Mouse (Mus musculus) midbrain, postnatal 0 days (tissue): ENCODE measurements around the gene 4930595D18Rik. TPM values are rescaled to one million over a fixed set of nuclear protein-coding genes. Genes with fewer than 3 reads are reported as not detected.

ENCODE experiments used
- ATAC-seq: fragments of 200-750 bp; cut with Nextera tagmentation; 2 replicates; pipeline ENCODE4 v1.8.0; 2017; ENCODE audit warnings: moderate number of reproducible peaks, mild to moderate bottlenecking, moderate TSS enrichment, moderate library complexity; ENCODE audit not compliant: low FRiP score
- DNase-seq: peaks from one replicate; pipeline ENCODE4 v3.0.0-alpha.2; 2015; ENCODE audit warnings: low spot score
- H3K27ac ChIP-seq: fragments of 300-500 bp; sonication (generic); 2 replicates; pipeline ENCODE4 v1.5.1; 2014; ENCODE audit warnings: low read depth, mild to moderate bottlenecking, low read length, mixed read lengths
- H3K27me3 ChIP-seq: fragments of 300-500 bp; sonication (generic); 2 replicates; pipeline ENCODE4 v1.6.1; 2014; ENCODE audit warnings: low read length, control low read depth, mixed read lengths; ENCODE audit not compliant: insufficient read depth
- H3K36me3 ChIP-seq: fragments of 300-500 bp; sonication (generic); 2 replicates; pipeline ENCODE4 v1.6.1; 2014; ENCODE audit warnings: low read length, control low read depth, mixed read lengths; ENCODE audit not compliant: insufficient read depth
- H3K4me1 ChIP-seq: fragments of 300-500 bp; sonication (generic); 2 replicates; pipeline ENCODE4 v1.6.1; 2014; ENCODE audit warnings: mild to moderate bottlenecking, control low read depth, antibody characterized with exemption, low read length, mixed read lengths; ENCODE audit not compliant: insufficient read depth
- H3K4me2 ChIP-seq: fragments of 300-500 bp; sonication (generic); 2 replicates; pipeline ENCODE4 v1.6.1; 2014; ENCODE audit warnings: low read depth, mild to moderate bottlenecking, low read length, mixed read lengths; ENCODE audit not compliant: poor library complexity, severe bottlenecking
- H3K4me3 ChIP-seq: fragments of 300-500 bp; sonication (generic); 2 replicates; pipeline ENCODE4 v1.5.1; 2014; ENCODE audit warnings: low read depth, mild to moderate bottlenecking, low read length, moderate library complexity
- H3K9ac ChIP-seq: fragments of 300-500 bp; sonication (generic); replicated peaks from 2 replicates; pipeline ENCODE4 v1.6.1; 2014; ENCODE audit warnings: mild to moderate bottlenecking, low read length, moderate library complexity, mixed read lengths; ENCODE audit not compliant: poor library complexity, severe bottlenecking
- H3K9me3 ChIP-seq: fragments of 300-500 bp; sonication (generic); 2 replicates; pipeline ENCODE4 v1.6.1; 2016; ENCODE audit warnings: low read length, control low read depth
- CTCF ChIP-seq: IDR thresholded peaks from 2 replicates; pipeline ENCODE4 v1.5.1; 2016; ENCODE audit warnings: antibody characterized with exemption, mild to moderate bottlenecking
- WGBS: fragments of 180-500 bp; shearing (Covaris S2); extraction: QIAGEN DNeasy Blood & Tissue Kit; methylation state at CpG from one replicate; pipeline ENCODE4 v1.1.7; 2014; 5-methylcytosine and 5-hydroxymethylcytosine counted together
- polyA plus RNA-seq: library from polyadenylated mRNA; unstranded; fragments of >200 nt; fragmentation: Nextera tagmentation; extraction: Ambion mirVana; gene quantifications from 2 replicates; pipeline ENCODE4 v1.2.1, GENCODE M21; 2015
- total RNA-seq: library from RNA; depleted of rRNA; stranded (reverse); fragments of >200 nt; gene quantifications from 2 replicates; pipeline ENCODE4 v1.2.3, GENCODE M21; 2014

Gene 4930595D18Rik
- total and polyA plus RNA-seq, 2 experiments from 2014 or later, result 0.20 TPM; not detected in 1

DNA sequence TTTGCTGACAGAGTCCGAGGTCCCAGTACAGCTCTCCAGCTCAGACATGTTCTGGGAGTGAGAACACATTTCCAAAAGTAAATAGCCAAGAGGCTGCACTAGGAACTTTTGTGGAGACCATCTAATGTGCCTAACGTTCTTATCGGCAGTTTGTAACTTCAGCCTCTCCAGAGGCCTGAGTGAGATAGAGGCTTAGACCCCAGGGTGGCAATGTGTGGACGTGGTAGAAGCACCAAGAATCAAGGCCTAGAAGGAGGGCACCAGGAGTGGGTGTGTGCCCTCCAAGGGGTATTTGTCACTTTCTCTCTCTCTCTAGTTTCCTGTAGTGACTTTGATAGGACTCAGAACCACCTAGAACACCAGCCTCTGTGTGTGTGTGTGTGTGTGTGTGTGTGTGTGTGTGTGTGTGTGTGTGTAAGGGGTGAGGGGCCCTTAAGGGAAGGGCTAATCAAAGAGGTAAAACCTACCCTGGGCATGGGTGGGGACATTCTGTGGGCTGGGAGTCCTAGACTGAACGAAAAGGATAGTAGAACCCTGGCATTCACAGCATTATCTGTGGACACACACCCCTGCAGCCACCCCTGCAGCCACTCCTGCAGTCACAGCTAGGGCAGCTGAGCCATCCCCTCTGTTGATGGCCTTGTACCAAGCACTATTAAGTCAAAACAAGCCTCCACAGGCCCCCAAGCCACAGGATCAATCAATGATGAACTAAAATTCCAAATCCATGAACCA, 32.7 kb downstream of the 4930595D18Rik start:
- no peak for DNase-seq
- H3K27ac ChIP-seq, result no peak overlapping the region
- no peaks in the 10 kb centered on the region for H3K36me3 ChIP-seq
- H3K27me3 ChIP-seq, result no peaks in the 10 kb centered on the region
- no peak overlapping the region for H3K9ac ChIP-seq
- no peak overlapping the region for H3K4me3 ChIP-seq
- WGBS, result 79% methylated on average over 5 of the region's 5 CpGs
- ATAC-seq, result no peak
- no peaks in the 10 kb centered on the region for H3K9me3 ChIP-seq
- no peak for TF ChIP-seq CTCF
- H3K4me1 ChIP-seq, result no peaks in the 10 kb centered on the region
- no peak overlapping the region for H3K4me2 ChIP-seq

DNA sequence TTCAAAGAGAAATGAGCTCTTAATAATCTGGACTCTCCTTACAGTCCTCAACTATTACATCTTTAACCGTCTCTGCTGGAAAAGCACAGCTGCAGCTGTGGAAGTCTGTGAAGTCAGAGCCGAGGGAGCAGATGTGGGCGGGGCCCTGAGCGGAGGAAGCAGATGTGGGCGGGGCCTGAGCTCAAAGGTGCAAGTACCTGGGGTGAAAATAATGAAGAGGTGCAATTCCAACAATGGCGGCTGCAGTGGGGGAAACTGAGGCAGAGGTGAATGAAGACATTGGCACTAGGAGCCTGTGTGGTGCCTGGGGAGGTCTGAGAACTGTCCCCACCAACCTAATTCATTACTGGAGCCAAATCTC, 34.1 kb downstream of the 4930595D18Rik start:
- Histone ChIP-seq H3K4me1 (no peaks in the 10 kb centered on the region), H3K36me3 (no peaks in the 10 kb centered on the region), H3K9me3 (no peaks in the 10 kb centered on the region), H3K27ac (no peak overlapping the region), H3K27me3 (no peaks in the 10 kb centered on the region), H3K4me3 (no peak overlapping the region), H3K4me2 (no peak overlapping the region), H3K9ac (no peak overlapping the region)
- WGBS, result 13% methylated on average over 6 of the region's 6 CpGs
- no peak for ATAC-seq
- no peak for DNase-seq
- TF ChIP-seq CTCF, result no peak

DNA sequence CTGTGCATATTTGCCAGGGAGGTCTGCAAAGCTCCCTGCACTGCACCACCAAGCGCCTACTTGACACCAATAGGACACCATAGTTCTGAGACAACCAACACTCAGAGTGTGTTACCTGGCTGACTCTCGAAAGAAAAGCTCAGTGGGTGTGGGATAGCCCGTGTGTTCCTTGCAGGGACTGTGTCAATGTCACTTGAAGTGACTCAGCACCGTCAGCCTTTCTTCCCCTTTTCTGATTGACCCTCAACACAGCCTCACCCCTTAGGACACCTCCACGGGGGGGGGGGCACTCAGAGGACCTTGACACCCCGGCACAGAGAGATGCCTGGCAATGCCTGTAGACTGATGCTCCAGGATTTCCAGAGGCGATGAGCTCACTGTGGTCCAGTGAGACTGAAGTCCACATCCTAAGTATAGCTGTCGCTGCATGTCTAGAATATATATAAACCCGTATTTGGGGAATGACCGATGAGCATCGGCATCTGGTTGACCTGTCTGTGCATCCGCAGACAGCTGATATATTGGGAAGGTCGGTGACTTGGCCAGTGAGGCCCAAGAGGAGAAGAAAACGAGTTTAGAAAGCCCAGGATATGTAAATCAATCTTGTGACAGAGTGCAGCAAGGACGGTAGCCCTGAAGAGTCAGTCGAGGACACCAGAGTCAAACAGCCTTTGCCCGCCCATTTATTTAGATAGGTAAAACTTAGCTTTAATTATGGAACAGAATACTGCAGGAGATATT, 34.6 kb downstream of the 4930595D18Rik start:
- H3K4me2 ChIP-seq, result no peak overlapping the region
- H3K4me3 ChIP-seq, result no peak overlapping the region
- DNase-seq (no peak), ATAC-seq (no peak)
- no peak overlapping the region for H3K27ac ChIP-seq
- 74% methylated on average over 17 of the region's 17 CpGs for WGBS
- TF ChIP-seq CTCF, result no peak
- H3K4me1 ChIP-seq, result no peaks in the 10 kb centered on the region
- no peaks in the 10 kb centered on the region for H3K27me3 ChIP-seq
- H3K9ac ChIP-seq, result no peak overlapping the region
- no peaks in the 10 kb centered on the region for H3K36me3 ChIP-seq
- no peaks in the 10 kb centered on the region for H3K9me3 ChIP-seq

DNA sequence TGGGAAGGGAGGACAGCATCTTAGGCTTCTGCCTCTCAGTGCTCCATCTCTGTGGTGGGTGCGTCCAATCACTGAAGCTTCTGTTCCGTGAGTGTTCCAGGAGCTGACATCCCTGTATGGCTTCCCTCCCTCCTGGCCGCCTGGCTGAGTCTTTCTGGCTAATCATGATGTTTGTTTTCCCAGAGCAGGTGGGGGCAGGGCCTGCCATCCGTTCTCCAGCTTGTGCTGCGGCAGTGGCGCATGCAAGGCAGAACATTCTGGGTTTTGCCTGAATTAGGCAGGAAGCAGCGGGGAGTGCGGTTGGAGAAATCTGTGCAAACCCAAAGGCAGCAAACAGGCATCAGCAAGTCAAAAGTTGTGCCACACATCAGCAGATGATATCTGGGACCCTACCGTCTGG, 39.0 kb downstream of the 4930595D18Rik start:
- WGBS, result 41% methylated on average over 9 of the region's 9 CpGs
- H3K27me3 ChIP-seq, result no peaks in the 10 kb centered on the region
- no peak for ATAC-seq
- H3K4me2 ChIP-seq, result no peak overlapping the region
- peak; percentile 58 for DNase-seq
- H3K27ac ChIP-seq, result peak overlapping the region; percentile 12; the same call in 1 of the 2 replicates
- H3K4me1 ChIP-seq, result peaks cover 8% of the 10 kb centered on the region; the same call in 1 of the 2 replicates
- no peak overlapping the region for H3K4me3 ChIP-seq
- no peaks in the 10 kb centered on the region for H3K9me3 ChIP-seq
- TF ChIP-seq CTCF, result no peak
- H3K36me3 ChIP-seq, result no peaks in the 10 kb centered on the region
- no peak overlapping the region for H3K9ac ChIP-seq

DNA sequence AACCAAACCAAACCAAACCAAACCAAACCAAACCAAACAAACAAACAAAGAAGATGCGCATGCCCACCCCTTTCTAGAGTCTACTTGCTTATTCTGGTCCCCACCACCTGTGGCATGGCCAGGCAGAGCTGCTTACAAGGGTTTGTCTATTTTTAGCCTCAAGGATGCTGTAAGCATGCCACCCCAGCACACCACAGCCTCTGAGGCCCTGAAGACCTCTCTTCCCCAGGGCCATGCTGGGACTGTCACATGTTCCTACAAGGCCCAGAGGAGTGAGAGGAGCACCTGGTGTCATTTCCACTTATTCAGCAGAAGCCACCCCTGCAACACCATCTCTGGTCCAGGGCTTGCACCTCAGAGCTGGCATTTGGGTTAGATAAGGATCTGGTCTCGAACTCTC, 39.7 kb downstream of the 4930595D18Rik start:
- DNase-seq (no peak), ATAC-seq (no peak)
- Histone ChIP-seq H3K4me2 (no peak overlapping the region), H3K36me3 (no peaks in the 10 kb centered on the region), H3K27ac (peak overlapping the region; percentile 12; the same call in 1 of the 2 replicates), H3K9me3 (no peaks in the 10 kb centered on the region), H3K4me1 (peaks cover 8% of the 10 kb centered on the region; the same call in 1 of the 2 replicates), H3K9ac (no peak overlapping the region), H3K27me3 (no peaks in the 10 kb centered on the region), H3K4me3 (no peak overlapping the region)
- no peak for TF ChIP-seq CTCF
- WGBS, result 99% methylated on average over 2 of the region's 2 CpGs

DNA sequence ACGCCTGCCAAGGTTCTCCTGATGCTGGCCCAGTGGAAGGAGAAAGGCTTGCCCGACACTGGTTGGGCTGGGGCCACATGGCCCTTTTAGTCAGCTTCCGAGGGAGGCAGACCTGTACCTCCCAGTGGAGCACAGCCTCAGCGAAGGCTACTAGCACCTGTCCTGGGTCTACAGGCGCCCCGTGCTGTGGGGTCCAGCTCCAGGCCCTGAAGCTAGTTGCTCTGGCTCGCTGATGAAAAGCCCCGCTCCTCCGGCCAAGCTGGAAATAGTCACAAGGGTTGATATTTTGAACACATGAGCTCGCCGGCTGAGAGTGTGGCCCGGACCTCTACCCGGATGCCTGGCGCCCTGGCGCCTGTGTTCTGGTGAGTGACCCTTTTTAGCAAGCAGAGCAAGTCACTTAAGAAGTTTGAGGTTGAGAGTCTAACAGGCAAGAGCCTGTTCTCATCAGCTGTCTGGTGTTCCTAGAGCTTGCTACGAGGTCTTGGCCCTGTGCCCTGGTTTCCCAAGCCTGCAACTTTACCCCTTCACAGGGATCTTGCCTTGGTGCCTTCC, 40.7 kb downstream of the 4930595D18Rik start:
- DNase-seq (peak; percentile 48), ATAC-seq (peak; percentile 36; the same call in 1 of the 2 replicates)
- Histone ChIP-seq H3K4me2 (peak overlapping the region; percentile 32), H3K9me3 (no peaks in the 10 kb centered on the region), H3K27ac (peak overlapping the region; percentile 67), H3K27me3 (no peaks in the 10 kb centered on the region), H3K9ac (no peak overlapping the region), H3K36me3 (no peaks in the 10 kb centered on the region), H3K4me3 (no peak overlapping the region), H3K4me1 (peaks cover 8% of the 10 kb centered on the region; the same call in 1 of the 2 replicates)
- TF ChIP-seq CTCF, result no peak
- 57% methylated on average over 16 of the region's 16 CpGs for WGBS
